Mouse (Mus musculus) mature B cell (primary cell): ENCODE measurements around the gene Plcg2.

Experiments used
- in situ Hi-C: fragments of 300-500 bp; cut with MboI; formaldehyde crosslinking; loops from 2 replicates; pipeline ENCODE4 v1.14.3; 2019

Gene Plcg2

GRCm38 (mm10) chr8:117484731-117485130 lies 13.4 kb upstream of the Plcg2 start:
- in situ Hi-C loops = loop anchor here (5.0 kb wide), 1 partner anchor 43 kb away; no protein-coding TSS in a partner anchor

GRCm38 (mm10) chr8:117485316-117485715 lies 12.8 kb upstream of the Plcg2 start:
- in situ Hi-C loops = no loop called here

DNA sequence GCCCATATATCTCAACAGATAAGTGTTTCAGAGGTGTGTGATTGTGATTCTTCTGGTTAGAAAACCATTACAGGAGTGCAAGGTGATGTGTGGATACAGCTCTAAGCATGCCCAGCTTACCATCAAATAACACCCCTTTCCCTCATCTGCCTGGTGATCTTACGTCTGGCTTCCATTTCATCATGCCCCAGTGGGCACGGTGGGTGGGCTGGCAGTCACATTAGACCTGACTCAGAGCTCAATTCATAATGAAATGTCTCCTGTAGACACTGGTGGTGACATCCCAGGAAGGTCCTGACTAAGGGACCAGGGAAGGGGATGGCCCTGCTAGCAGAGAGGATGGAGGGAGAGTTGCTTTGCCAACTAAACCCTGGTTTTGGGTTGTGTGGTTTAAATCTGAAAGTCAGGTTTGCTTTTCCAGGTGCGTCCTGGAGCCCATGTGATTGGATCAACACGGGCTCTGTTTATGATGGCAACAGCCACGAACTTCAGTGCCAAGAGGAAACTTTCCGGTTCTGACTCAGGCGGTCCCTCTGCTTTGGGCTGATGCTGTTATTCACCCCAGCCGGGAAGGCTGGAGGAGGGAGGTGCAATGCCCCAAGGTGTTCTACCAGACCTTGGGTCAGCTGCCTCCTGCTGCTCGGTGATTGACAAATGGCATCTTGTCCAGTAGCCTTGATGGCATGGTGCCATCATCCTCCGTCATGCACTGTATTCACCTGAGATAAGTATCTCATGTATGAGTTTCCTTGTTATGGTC lies 9.7 kb upstream of the Plcg2 start:
- in situ Hi-C loops = no loop called here

GRCm38 (mm10) chr8:117493543-117493942 lies 4.5 kb upstream of the Plcg2 start:
- in situ Hi-C loops = no loop called here

DNA sequence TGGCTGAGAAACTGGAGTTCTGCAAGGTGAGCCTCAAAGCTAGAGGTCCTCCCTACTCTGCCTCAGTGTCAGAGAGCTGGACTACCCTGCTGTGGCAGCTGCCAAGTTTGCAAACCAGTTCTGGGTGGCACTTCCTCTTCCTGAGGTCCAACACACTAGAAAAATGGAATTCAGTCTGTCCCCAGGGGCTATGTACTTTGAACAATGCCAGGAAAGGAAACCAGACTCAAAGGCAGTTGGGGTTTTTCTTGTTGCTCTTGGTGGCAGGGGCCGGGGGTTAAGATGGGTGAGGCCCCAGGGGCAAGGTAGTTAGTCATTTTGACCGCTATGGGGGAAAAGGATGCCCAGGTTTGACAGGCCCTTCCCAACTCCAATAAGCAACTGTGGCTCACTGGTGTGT lies 3.2 kb upstream of the Plcg2 start:
- in situ Hi-C loops = no loop called here

GRCm38 (mm10) chr8:117498915-117499540 lies 937 bp downstream of the Plcg2 start:
- in situ Hi-C loops = no loop called here

GRCm38 (mm10) chr8:117500232-117500823 lies 2.2 kb downstream of the Plcg2 start:
- in situ Hi-C loops = no loop called here

- in situ Hi-C loops = no loop called here
These were observed 3.2 kb downstream of the Plcg2 start for GRCm38 (mm10) chr8:117501323-117501722.

DNA sequence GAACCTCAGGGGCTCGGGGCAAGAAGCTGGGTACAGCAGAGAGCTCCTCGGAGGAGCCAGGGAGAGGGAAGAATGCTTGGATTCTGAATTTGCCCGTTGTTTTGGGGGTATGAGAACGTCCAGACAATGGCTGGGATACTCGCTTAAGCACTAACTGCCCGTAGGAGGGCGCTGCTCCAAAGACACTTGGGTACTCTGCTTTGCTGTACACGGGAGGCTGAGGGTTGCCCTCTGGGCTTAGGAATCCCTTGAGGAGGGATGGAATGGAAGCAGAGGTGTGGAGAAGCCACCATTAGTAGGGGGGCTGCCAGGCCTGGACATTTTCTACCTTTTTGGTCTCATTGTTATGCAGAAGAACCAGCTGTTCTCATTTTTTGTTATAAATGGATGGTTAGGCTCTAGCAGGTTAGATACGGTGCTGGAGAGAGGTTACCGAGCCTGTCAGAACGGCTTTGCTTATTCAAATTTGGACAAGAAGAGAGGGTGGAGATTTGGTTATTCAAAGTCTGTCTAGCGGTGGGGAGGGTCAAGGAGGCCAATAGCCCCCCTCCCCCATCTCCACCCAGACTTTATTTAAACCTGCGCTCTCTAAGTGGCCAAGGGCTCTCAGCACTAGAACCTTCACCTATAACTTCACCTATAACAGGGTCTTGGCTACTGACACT lies 5.4 kb downstream of the Plcg2 start:
- in situ Hi-C loops = no loop called here

- in situ Hi-C loops = no loop called here
These were observed 9.6 kb downstream of the Plcg2 start for GRCm38 (mm10) chr8:117507703-117508102.

DNA sequence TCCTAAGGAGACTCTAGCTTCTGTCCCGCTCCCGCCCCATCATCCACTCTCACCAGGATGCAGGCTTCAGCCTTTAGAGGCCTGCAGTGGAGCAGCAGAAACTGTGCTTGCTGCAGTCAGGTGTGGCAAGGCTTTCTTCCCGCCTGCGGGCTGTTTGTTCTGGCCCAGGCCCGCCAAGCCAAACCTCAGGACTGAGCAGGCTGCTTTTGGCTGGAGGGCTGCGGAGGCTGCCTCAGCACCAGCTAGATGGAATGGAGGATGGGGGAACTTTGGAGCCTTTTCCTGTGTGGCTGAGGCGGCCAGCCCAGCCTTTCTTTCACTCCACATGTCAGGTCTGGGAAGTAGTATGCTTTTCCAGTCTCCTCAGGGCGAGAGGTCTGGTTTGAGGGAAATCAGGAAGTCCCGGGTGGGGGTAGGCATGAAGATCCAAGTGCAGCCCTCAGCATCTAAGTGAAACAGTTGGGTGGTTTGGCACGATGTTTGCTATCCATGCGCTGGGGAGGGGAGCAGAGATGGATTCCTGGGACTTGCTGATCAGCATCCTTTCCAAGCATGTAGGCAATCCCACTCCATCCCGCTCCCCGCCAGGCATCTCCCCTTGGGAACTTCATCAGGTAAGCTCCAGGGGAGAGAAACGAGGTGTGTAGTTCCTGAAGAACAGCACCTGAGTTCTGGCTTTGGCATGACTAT lies 18.9 kb downstream of the Plcg2 start:
- in situ Hi-C loops = no loop called here

- in situ Hi-C loops = no loop called here
These were observed 19.8 kb downstream of the Plcg2 start for GRCm38 (mm10) chr8:117517861-117518260.

- in situ Hi-C loops = no loop called here
These were observed 20.8 kb downstream of the Plcg2 start for GRCm38 (mm10) chr8:117518873-117519272.

- in situ Hi-C loops = loop anchor here (5.0 kb wide), 1 partner anchor 44 kb away; no protein-coding TSS in a partner anchor
These were observed 28.1 kb downstream of the Plcg2 start for GRCm38 (mm10) chr8:117526185-117526584.

DNA sequence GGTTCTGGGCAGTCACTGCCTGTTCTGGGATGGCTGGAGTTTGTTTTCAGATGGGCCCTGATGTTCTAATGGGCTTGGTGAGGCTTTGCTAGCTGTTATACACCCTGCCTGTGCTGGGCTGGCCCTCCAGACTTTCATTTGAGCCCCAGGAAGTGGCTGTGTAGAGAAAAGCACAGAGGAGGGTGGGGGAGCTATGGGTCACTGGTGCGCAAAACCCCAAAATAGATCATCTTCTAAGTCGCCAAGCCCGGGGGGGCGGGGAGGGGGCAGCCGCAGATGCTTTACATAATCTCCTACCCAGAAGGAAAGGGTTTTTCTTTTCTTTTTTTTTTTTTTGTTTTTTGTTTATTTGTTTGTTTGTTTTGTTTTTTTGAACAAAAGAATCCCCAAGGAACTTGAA lies 29.9 kb downstream of the Plcg2 start:
- in situ Hi-C loops = loop anchor here (5.0 kb wide), 1 partner anchor 46 kb away; no protein-coding TSS in a partner anchor

GRCm38 (mm10) chr8:117529177-117529576 lies 31.1 kb downstream of the Plcg2 start:
- in situ Hi-C loops = loop anchor here (5.0 kb wide), 1 partner anchor 47 kb away; no protein-coding TSS in a partner anchor

- in situ Hi-C loops = no loop called here
These were observed 34.4 kb downstream of the Plcg2 start for GRCm38 (mm10) chr8:117532381-117532972.

DNA sequence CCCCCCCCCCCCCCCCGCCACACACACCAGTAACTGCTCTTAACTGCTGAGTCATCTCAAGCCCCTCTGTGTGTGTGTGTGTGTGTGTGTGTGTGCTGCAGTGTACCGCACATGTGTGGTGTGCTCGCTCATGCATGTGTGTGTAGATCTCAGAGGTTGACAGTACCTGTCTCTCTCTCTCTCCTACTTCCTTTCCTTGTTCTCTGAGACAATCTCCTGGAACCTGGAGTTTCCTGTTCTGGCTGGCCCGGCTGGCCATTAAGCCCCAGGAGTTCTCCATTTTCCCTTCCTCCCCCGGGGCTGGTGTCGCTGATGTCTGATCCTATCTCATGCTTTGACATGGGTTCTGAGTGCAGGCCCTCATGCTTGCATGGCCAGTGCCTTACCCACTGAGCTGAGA lies 38.8 kb downstream of the Plcg2 start:
- in situ Hi-C loops = no loop called here

DNA sequence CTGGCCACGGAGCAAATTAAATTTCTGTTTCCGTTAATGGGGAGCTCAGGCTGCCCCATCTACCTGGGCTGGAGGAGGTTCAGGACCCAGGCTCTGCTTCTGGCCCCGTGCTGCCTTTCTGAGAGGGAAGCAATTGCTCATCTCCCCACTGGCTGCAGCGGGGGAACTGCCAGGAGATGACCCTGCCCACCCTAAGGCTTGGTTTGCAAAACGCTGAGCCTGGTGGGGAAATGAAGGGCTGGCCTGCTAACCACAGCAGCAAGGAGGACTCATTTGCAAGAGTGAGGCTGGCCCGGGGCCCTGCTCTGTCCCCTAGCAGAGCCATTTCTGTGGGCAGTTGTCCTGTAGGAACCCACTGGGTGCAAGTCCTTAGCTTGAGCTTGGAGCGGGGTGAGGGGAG lies 39.7 kb downstream of the Plcg2 start:
- in situ Hi-C loops = no loop called here

DNA sequence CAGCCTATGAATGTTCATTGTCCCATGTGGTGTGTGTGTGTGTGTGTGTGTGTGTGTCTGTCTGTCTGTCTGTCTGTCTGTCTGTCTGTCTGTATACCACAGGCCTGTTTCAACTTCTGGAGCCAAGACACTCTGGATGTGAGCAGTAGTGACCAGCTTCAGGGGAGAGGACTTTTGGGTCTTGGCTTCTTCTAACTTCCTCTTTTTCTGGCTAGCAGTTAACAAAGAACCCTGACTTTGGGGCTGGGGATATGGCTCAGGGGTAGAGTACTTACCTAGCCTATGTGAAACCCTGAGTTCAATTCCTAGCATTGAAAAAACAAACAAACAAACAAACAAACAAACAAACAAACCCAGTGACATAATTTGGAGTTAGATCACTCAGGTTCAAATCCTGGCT lies 44.9 kb downstream of the Plcg2 start:
- in situ Hi-C loops = no loop called here

DNA sequence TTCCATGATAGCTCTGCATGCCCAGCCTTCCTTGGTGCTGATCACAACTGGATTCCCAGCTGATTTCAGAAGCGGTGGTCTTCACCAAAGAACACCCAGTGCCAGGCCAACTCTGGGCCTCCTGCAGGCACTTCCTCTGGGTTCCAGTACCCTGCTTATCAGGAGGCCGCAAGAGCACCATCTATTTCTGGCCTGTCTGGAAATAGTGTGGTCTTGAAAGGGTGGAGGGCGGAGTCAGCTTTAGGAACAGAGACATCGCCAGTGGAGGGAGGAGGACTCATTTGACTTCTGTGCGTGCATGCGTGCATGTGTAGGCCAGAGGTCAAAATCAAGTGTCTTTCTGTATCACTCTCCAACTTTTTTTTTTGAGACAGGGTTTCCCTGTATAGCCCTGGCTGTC lies 45.7 kb downstream of the Plcg2 start:
- in situ Hi-C loops = no loop called here
